Mouse (Mus musculus) E14TG2a.4 (cell line): ENCODE measurements at regions not wholly inside any gene's neighbourhood (a gene's known extent, or its start where the extent isn't known, plus 50 kb on each side); places are given as distances from the start of the nearest gene placed in this dataset.
A peak's percentile ranks its signal among the peaks of the same experiment; 100 is the strongest.

Source experiments
- H3K27me3 ChIP-seq: 2 replicates; pipeline ENCODE4 v1.6.1; 2014; ENCODE audit warnings: low read length, control low read depth; ENCODE audit not compliant: insufficient read depth
- H3K36me3 ChIP-seq: 2 replicates; pipeline ENCODE4 v1.6.1; 2014; ENCODE audit warnings: low read length, control low read depth; ENCODE audit not compliant: insufficient read depth
- H3K4me1 ChIP-seq: replicated peaks from 2 replicates; pipeline ENCODE4 v1.6.1; 2014; ENCODE audit warnings: low read depth, low read length, control low read depth
- H3K4me3 ChIP-seq: replicated peaks from 2 replicates; pipeline ENCODE4 v1.5.1; 2014; ENCODE audit warnings: mild to moderate bottlenecking, low read length
- H3K9me3 ChIP-seq: 2 replicates; pipeline ENCODE4 v1.6.1; 2014; ENCODE audit warnings: low read length, control low read depth
- CTCF ChIP-seq: conservative IDR thresholded peaks from 2 replicates; pipeline ENCODE4 v1.5.1; 2014; ENCODE audit warnings: low read length
- NANOG ChIP-seq: IDR thresholded peaks from 2 replicates; pipeline ENCODE4 v1.6.1; 2014; ENCODE audit warnings: borderline replicate concordance, low read length, mixed read lengths
- POU5F1 ChIP-seq: IDR thresholded peaks from 2 replicates; pipeline ENCODE4 v1.6.1; 2014; ENCODE audit warnings: low read length, borderline replicate concordance

GRCm38 (mm10) chr12:99113781-99114180 lies 193.4 kb downstream of the Ttc8 start:
- H3K36me3 ChIP-seq: no peaks in the 10 kb centered on the region
- H3K27me3 ChIP-seq: no peaks in the 10 kb centered on the region
- H3K4me1 ChIP-seq: no peaks in the 10 kb centered on the region
- no peaks in the 10 kb centered on the region for H3K9me3 ChIP-seq
- TF ChIP-seq POU5F1: no peak
- TF ChIP-seq CTCF: no peak
- no peak for TF ChIP-seq NANOG
- H3K4me3 ChIP-seq: no peak overlapping the region

- no peaks in the 10 kb centered on the region for H3K27me3 ChIP-seq
- H3K9me3 ChIP-seq: no peaks in the 10 kb centered on the region
- no peaks in the 10 kb centered on the region for H3K4me1 ChIP-seq
- TF ChIP-seq POU5F1 (no peak), NANOG (no peak), CTCF (no peak)
- H3K4me3 ChIP-seq: no peak overlapping the region
- H3K36me3 ChIP-seq: no peaks in the 10 kb centered on the region
These were observed 196.1 kb downstream of the Ttc8 start for GRCm38 (mm10) chr12:99116491-99116890.

GRCm38 (mm10) chr12:99118381-99119115 lies 198.2 kb downstream of the Ttc8 start:
- H3K9me3 ChIP-seq: no peaks in the 10 kb centered on the region
- H3K4me1 ChIP-seq: no peaks in the 10 kb centered on the region
- 0 out of 2 replicates have a peak, but pooled peaks cover 3% of the 10 kb centered on the region for H3K27me3 ChIP-seq
- no peak overlapping the region for H3K4me3 ChIP-seq
- TF ChIP-seq CTCF: no peak; the same call in 1 of the 2 replicates
- no peak for TF ChIP-seq POU5F1
- TF ChIP-seq NANOG: no peak
- no peaks in the 10 kb centered on the region for H3K36me3 ChIP-seq

- no peak overlapping the region for H3K4me3 ChIP-seq
- H3K9me3 ChIP-seq: no peaks in the 10 kb centered on the region
- no peak for TF ChIP-seq POU5F1
- TF ChIP-seq NANOG: no peak
- no peak for TF ChIP-seq CTCF
- no peaks in the 10 kb centered on the region for H3K4me1 ChIP-seq
- H3K27me3 ChIP-seq: 0 out of 2 replicates have a peak, but pooled peaks cover 3% of the 10 kb centered on the region
- H3K36me3 ChIP-seq: no peaks in the 10 kb centered on the region
These were observed 199.6 kb downstream of the Ttc8 start for GRCm38 (mm10) chr12:99119966-99120365.

GRCm38 (mm10) chr12:99123611-99124495 lies 203.5 kb downstream of the Ttc8 start:
- no peak overlapping the region for H3K4me3 ChIP-seq
- no peaks in the 10 kb centered on the region for H3K9me3 ChIP-seq
- no peak for TF ChIP-seq POU5F1
- no peak for TF ChIP-seq NANOG
- TF ChIP-seq CTCF: no peak
- peaks cover 8% of the 10 kb centered on the region; the same call in 1 of the 2 replicates for H3K27me3 ChIP-seq
- H3K4me1 ChIP-seq: peaks cover 6% of the 10 kb centered on the region
- H3K36me3 ChIP-seq: no peaks in the 10 kb centered on the region

- TF ChIP-seq POU5F1 (no peak), NANOG (no peak), CTCF (peak; percentile 17)
- Histone ChIP-seq H3K9me3 (no peaks in the 10 kb centered on the region), H3K27me3 (peaks cover 15% of the 10 kb centered on the region), H3K4me3 (no peak overlapping the region), H3K36me3 (no peaks in the 10 kb centered on the region), H3K4me1 (peaks cover 11% of the 10 kb centered on the region)
These were observed 205.8 kb downstream of the Ttc8 start for GRCm38 (mm10) chr12:99126129-99126528.
